Mouse (Mus musculus) thymus, adult 2 months (tissue): ENCODE measurements around the gene Stard10.

Experiments
- CTCF ChIP-seq: fragments of 200-500 bp; IDR thresholded peaks from 2 replicates; pipeline ENCODE4 v1.5.1; 2012; ENCODE audit warnings: mild to moderate bottlenecking, control low read depth, low read length, moderate library complexity, borderline replicate concordance; ENCODE audit not compliant: control insufficient read depth, poor library complexity, insufficient read depth; ENCODE audit errors: extremely low read depth
- POLR2A ChIP-seq: fragments of 200-500 bp; IDR thresholded peaks from 2 replicates; pipeline ENCODE4 v1.6.1; 2012; ENCODE audit warnings: mild to moderate bottlenecking, low read length, control low read depth, moderate library complexity; ENCODE audit not compliant: control insufficient read depth, poor library complexity, insufficient read depth; ENCODE audit errors: extremely low read depth

- TF ChIP-seq CTCF (no peak), POLR2A (no peak)
Observed at GRCm38 (mm10) chr7:101271602-101272001, 45.3 kb upstream of the Stard10 start.
